Mouse (Mus musculus): ENCODE measurements at regions not wholly inside any gene's neighbourhood (a gene's known extent, or its start where the extent isn't known, plus 50 kb on each side); places are given as distances from the start of the nearest gene placed in this dataset.

GRCm38 (mm10) chr6:31161445-31162340 is 202.8 kb upstream of the Klf14 start:
- no peak for DNase-seq (ENCODE audit: low spot score in 2 of 2)

GRCm38 (mm10) chr6:31165011-31165410 is 206.1 kb upstream of the Klf14 start:
- no peak for DNase-seq (ENCODE audit: low spot score in 2 of 2)

GRCm38 (mm10) chr6:31166347-31166746 is 207.5 kb upstream of the Klf14 start:
- DNase-seq (ENCODE audit: low spot score in 2 of 2): no peak

- DNase-seq (ENCODE audit: low spot score in 2 of 2): no peak
These were observed 208.9 kb upstream of the Klf14 start for GRCm38 (mm10) chr6:31167732-31168131.

GRCm38 (mm10) chr6:31168730-31169129 is 209.9 kb upstream of the Klf14 start:
- no peak for DNase-seq (ENCODE audit: low spot score in 2 of 2)

GRCm38 (mm10) chr6:31169343-31169742 is 210.5 kb upstream of the Klf14 start:
- no peak for DNase-seq (ENCODE audit: low spot score in 2 of 2)

- no peak for DNase-seq (ENCODE audit: low spot score in 2 of 2)
These were observed 211.2 kb upstream of the Klf14 start for GRCm38 (mm10) chr6:31169868-31170600.

DNA sequence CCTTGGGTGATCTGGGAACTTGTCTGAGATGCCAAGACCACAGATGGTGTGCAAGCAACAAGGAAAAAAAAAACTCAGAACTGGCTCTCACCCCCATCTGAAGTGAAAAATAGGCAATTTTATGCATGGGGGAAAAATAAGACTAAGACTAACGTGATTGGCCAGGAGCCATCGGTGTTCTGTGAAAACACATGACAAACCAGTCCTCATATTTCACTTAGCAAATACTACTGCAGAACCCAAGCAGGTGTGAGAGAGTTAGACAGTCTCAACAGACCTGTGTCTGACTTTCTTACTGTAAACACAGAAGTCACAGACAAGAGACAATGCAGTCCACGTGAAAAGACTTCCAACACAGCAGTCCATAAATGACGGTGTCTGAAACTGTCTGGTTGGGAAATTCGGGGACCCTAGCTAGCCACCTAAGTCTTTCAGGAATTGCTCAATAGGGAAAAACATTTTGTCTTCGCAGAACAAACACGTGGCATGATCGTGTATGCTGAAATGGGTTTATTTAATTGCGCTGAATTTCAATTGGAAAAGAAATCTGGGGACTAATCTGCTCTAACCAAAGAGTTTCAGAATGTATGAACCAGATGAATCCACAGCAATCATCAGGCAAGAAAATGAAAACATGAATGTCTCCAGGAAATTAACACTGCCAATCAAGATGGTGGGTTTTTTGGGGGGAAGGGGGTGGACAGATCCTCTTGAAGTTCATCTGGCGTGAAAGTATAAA is 213.1 kb upstream of the Klf14 start:
- DNase-seq (ENCODE audit: low spot score in 2 of 2): no peak

DNA sequence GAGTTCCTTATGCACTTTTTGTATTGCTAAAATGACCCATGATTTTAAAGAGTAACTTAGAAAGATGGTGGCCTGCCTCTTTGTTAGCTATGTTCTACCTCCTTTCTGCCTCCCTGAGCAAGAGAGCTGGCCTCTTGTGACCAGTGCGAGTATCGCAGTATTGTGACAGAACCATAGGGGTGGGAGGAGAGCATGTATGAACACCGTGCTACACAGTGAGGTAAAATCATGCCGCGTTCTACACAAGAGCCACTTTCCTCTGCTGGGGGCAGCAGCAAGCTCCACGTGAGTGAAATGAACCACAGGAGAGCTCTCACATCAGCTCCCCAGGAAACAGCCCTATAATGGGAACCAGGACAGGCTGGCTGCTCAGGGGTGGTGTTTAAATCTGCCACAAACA is 216.9 kb upstream of the Klf14 start:
- DNase-seq (ENCODE audit: low spot score in 2 of 2): no peak

GRCm38 (mm10) chr6:31176368-31176767 is 217.5 kb upstream of the Klf14 start:
- no peak for DNase-seq (ENCODE audit: low spot score in 2 of 2)

DNA sequence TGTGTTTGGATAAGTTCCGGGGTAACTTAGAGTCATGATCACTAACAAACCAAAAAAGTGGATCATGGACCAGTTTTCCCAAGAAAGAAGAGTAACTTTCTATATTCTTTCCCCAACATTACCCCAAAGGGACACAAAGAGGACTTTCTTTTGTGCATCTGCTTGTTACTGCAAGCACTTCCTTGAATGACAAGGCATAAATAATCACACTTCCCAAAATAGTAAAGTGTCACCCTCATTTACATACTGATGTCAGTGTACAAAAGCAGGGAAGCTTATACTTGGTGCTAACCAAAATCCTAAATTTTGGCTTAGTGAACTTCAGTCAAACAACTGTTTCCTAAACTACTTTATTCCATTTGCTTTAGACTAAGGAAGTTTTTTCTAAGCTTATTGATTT is 218.0 kb upstream of the Klf14 start:
- DNase-seq (ENCODE audit: low spot score in 2 of 2): no peak

GRCm38 (mm10) chr6:31178201-31178880 is 219.5 kb upstream of the Klf14 start:
- no peak for DNase-seq (ENCODE audit: low spot score in 2 of 2)

DNA sequence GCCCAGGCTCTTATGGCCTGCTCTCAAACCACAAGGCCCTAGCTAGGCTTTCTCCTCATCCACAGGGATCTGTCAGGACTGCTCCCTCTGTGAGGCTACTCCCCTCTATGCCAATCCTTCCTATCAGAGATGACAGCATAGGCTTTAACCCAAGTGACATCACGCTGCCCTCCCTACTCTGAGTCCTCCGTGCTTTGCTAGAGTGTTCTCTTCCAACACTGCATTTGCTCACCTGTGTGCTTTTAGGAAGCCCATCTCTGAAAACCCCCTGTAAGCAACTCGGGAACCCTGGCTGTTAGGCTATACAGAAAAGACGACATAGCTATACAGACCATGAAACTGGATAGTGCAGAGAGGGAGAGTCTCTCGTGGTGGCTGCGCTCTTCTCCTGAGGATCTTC is 216.3 kb upstream of the Mkln1 start:
- DNase-seq (ENCODE audit: low spot score in 2 of 2): no peak

DNA sequence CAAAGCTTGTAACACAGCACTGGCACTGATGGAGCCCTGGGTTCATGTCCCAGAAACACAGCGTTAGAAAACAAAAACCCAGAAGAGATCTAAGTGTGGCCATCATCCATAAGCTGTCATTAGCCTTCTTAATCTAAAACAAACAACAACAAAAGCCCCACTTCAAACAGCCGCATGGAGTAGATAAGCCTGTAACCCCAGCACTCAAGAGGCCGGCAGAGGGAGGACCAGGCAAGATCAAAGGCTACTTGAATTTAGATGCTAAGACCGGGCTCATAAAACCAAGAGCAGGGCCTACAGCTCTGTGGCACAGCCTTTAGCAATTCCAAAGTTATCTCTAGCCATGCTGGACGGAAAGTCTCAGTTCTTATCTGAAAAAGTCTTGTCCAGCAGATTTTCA is 215.4 kb upstream of the Mkln1 start:
- DNase-seq (ENCODE audit: low spot score in 2 of 2): no peak

DNA sequence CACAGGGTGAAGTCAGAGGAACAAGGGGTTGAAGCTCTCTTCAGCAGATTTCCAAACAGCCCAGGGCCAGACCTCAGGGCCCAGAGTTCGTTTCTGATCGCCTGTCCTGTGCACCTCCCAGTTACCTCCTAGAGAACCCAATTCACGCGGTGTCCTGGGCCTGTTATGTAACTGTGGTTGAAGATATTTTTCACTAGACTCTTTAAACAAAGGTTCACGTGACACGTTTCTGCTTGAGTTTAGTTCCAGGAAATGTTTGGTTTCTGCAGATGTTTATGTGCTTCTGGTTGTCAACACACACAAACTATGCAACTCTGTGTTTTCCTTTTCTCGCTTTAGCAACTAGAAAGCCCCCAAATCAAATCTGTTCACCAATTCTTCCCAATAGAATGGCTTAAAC is 214.0 kb upstream of the Mkln1 start:
- DNase-seq (ENCODE audit: low spot score in 2 of 2): peak in 1 of 2 experiments; percentile 41

- peak; percentile 36 to 41 for DNase-seq (ENCODE audit: low spot score in 2 of 2)
These were observed 213.4 kb upstream of the Mkln1 start for GRCm38 (mm10) chr6:31185151-31185550.

DNA sequence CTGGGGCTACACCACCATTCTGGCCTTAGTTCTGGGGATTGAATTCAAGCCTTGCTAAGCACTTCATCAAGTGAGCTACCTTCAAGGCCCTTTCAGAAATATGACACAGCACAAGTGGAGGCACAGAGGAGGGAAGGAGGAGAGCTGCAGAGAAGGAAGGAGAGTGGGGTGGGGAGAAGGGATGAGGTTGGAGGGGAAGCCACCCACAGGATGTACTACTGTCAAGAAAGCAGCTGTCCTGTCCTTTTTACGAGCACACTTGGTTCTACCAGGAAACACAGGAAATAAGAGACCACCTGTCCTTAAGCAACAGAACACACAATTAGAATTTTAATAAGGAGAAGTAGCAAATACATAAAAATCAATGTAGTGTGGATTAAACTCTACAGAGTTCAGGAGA is 210.5 kb upstream of the Mkln1 start:
- DNase-seq (ENCODE audit: low spot score in 2 of 2): no peak

GRCm38 (mm10) chr6:31189060-31189459 is 209.5 kb upstream of the Mkln1 start:
- no peak for DNase-seq (ENCODE audit: low spot score in 2 of 2)

GRCm38 (mm10) chr6:31190070-31190469 is 208.5 kb upstream of the Mkln1 start:
- DNase-seq (ENCODE audit: low spot score in 2 of 2): no peak

DNA sequence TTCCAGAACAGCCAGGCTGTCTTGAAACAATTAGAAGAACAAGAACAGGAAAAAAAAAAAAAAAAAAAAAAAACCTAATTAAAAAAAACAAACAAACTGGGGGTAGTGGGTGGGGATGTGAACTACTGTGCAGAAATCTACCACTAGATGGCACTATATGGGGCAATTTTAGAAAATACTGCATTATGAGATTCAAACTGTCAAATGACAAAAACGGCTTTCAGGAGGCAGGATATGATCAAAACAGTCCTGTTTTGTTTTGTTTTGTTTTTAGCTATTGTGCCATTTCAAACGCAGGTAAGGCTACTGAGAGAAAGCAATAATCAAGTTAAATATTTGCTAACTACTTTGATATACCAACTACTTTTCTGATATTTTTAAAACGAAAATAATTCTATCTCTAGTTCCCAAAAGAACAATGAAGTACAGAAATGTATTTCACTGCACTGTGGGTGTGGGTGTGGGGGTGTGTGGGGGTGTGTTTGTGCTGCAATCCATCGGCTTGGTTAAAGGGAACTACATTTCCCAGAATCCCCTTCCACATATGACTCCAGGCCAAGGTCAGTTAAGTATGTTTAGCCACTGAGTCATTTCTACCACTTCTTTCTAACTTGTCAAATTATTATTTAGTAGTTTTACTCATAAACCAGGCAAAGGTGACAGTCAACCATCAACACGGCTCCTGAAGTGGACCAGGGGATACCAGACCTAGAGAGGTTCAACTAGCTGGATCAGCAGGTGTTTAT is 207.7 kb upstream of the Mkln1 start:
- no peak for DNase-seq (ENCODE audit: low spot score in 2 of 2)

DNA sequence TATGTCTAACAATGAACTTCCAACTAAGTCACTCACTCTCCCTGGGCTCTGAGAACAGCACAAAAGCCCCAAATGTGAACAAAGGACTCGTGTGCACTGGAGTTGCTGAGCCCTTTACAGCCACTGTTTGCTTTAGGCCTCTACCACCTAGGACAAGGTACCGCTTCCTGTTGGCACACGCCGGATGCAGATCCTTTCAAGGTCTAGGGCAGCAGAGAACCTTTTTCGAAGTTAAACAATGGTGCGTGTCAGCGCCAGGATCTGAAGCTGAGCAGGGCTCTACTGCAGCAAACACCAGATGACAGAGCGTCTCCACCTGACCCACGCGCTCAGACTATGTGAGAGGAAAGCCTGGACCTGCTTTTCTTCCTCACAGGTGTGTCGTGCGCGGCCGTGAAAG is 207.0 kb upstream of the Mkln1 start:
- no peak for DNase-seq (ENCODE audit: low spot score in 2 of 2)
